Comparison of ENCODE assay signal across 17 mouse cellular contexts in genomic region chr4:74396562-74396961, GRCm38 (mm10).
DNase-seq lines count a peak whose midpoint lies in the region; ATAC-seq and TF ChIP-seq lines count a peak whose summit lies in the region.
"Had no signal": no experiment of that assay in that cellular context is flagged by ENCODE, and none has a peak within 500 bp of the region (broad histone marks: within the 10 kb centered on the region; RNA-seq: fewer than 3 reads in every experiment).

No protein-coding gene starts in this region.

- 94% methylated on average over 5 of the region's 5 CpGs for WGBS in hindbrain, postnatal 0 days

- no peak for TF ChIP-seq EP300 in CH12.LX (IDR thresholded peaks at IDR 0.05; ENCODE audit: low read length)

- in situ Hi-C loops in CH12.LX (cut with MboI; ENCODE audit: low pct_ligation_motif_present, low pct_unique_long_range_greater_than_20kb, low sequenced_read_pairs): no loop called here

- H3K9ac ChIP-seq in CH12.LX (ENCODE audit: insufficient read depth, low read depth): no peak overlapping the region
- no peak overlapping the region for H3K9ac ChIP-seq in hindbrain, postnatal 0 days (replicated peaks; ENCODE audit: low read length)
- H3K9ac ChIP-seq: hindbrain, embryonic 15.5 days; limb, embryonic 13.5 days; midbrain, embryonic 12.5 days had no signal

- no peaks in the 10 kb centered on the region for H3K79me2 ChIP-seq in CH12.LX (replicated peaks; ENCODE audit: control insufficient read depth, extremely low read depth, insufficient read depth, poor library complexity, severe bottlenecking)

- H3K27me3 ChIP-seq in CH12.LX (replicated peaks): no peaks in the 10 kb centered on the region
- H3K27me3 ChIP-seq in hindbrain, postnatal 0 days (ENCODE audit: insufficient read depth, low read length): no peaks in the 10 kb centered on the region
- H3K27me3 ChIP-seq: hindbrain, embryonic 15.5 days; limb, embryonic 13.5 days; midbrain, embryonic 12.5 days had no signal

- ATAC-seq in hindbrain, postnatal 0 days: no peak
- ATAC-seq: forebrain, embryonic 16.5 days had no signal

- peak in 1 of 2 experiments; percentile 29; a peak in 2 of 4 replicates for TF ChIP-seq CTCF in CH12.LX (conservative IDR thresholded peaks at IDR 0.05 in 1 of 2, IDR thresholded peaks at IDR 0.05 in 1 of 2; ENCODE audit: low read depth in 2 of 2, low read length in 2 of 2)
- TF ChIP-seq CTCF in hindbrain, postnatal 0 days (IDR thresholded peaks at IDR 0.05; ENCODE audit: low read depth): no peak

- TF ChIP-seq RAD21 in CH12.LX (IDR thresholded peaks at IDR 0.05; ENCODE audit: low read depth, low read length): peak; percentile 16

- DNase-seq in 3T3-L1 (ENCODE audit: low read depth, low spot score) (peak; percentile 13), CH12.LX (ENCODE audit: extremely low read depth) (peak; percentile 16), adipocyte (ENCODE audit: low spot score) (peak; percentile 4)
- DNase-seq in lung, postnatal 14 days: peak; percentile 5
- DNase-seq in frontal cortex, postnatal 14 days (ENCODE audit: low spot score in 2 of 2): no peak
- no peak for DNase-seq in hindbrain, postnatal 0 days (ENCODE audit: low spot score)
- DNase-seq in spleen, adult 18-20 months: no peak
- DNase-seq: adrenal gland, postnatal 36 days; cerebellum, adult 9-11 months; kidney, adult 8-10 months had no signal

- dilution Hi-C loops in CH12.LX (cut with MboI; ENCODE audit: extremely low pct_ligation_motif_present, extremely low pct_unique_long_range_greater_than_20kb, low sequenced_read_pairs): no loop called here

- H3K4me1 ChIP-seq in CH12.LX (ENCODE audit: control insufficient read depth in 1 of 2, insufficient read depth in 2 of 2): no peaks in the 10 kb centered on the region
- H3K4me1 ChIP-seq in hindbrain, postnatal 0 days (ENCODE audit: insufficient read depth, low read length): no peaks in the 10 kb centered on the region
- H3K4me1 ChIP-seq: embryonic facial prominence, embryonic 10.5 days; limb, embryonic 13.5 days; midbrain, embryonic 12.5 days had no signal

- no peak overlapping the region for H3K4me3 ChIP-seq in CH12.LX (replicated peaks in 1 of 3; ENCODE audit: low read depth in 2 of 3, low read length in 2 of 3, poor library complexity in 1 of 3)
- H3K4me3 ChIP-seq in hindbrain, postnatal 0 days (ENCODE audit: low read length): no peak overlapping the region
- H3K4me3 ChIP-seq: embryonic facial prominence, embryonic 10.5 days; erythroblast, embryonic 14.5 days; hindbrain, embryonic 15.5 days; limb, embryonic 13.5 days; midbrain, embryonic 12.5 days; myocyte had no signal

- peaks cover 0 to 30% of the 10 kb centered on the region in 2 experiments for H3K36me3 ChIP-seq in CH12.LX (replicated peaks in 1 of 2; ENCODE audit: control insufficient read depth in 1 of 2, insufficient read depth in 1 of 2, low read length in 1 of 2)
- peaks cover 6% of the 10 kb centered on the region; the same call in 1 of the 2 replicates for H3K36me3 ChIP-seq in hindbrain, postnatal 0 days (ENCODE audit: insufficient read depth, low read length)

- TF ChIP-seq POLR2A in CH12.LX (IDR thresholded peaks at IDR 0.05; ENCODE audit: low read depth, low read length): no peak

- H3K27ac ChIP-seq in CH12.LX (ENCODE audit: insufficient read depth, low read depth): no peak overlapping the region
- H3K27ac ChIP-seq in hindbrain, postnatal 0 days: no peak overlapping the region
- H3K27ac ChIP-seq: embryonic facial prominence, embryonic 10.5 days; hindbrain, embryonic 15.5 days; limb, embryonic 13.5 days; midbrain, embryonic 12.5 days had no signal

- no peak overlapping the region for H3K4me2 ChIP-seq in CH12.LX (ENCODE audit: insufficient read depth, low read depth, poor library complexity, severe bottlenecking)
- H3K4me2 ChIP-seq in hindbrain, postnatal 0 days (ENCODE audit: low read depth, low read length): no peak overlapping the region
- H3K4me2 ChIP-seq: hindbrain, embryonic 15.5 days; limb, embryonic 13.5 days; midbrain, embryonic 12.5 days had no signal

- no peaks in the 10 kb centered on the region for H3K9me3 ChIP-seq in CH12.LX (replicated peaks; ENCODE audit: low read length)
- no peaks in the 10 kb centered on the region for H3K9me3 ChIP-seq in hindbrain, postnatal 0 days (ENCODE audit: low read length)
- H3K9me3 ChIP-seq: embryonic facial prominence, embryonic 10.5 days; hindbrain, embryonic 15.5 days; limb, embryonic 13.5 days; midbrain, embryonic 12.5 days had no signal

TF ChIP-seq in CH12.LX, 34 proteins besides CTCF, POLR2A, EP300 and RAD21:
- TF ChIP-seq MXI1 (IDR thresholded peaks at IDR 0.05; ENCODE audit: low read depth, low read length) (no peak), ZNF384 (IDR thresholded peaks at IDR 0.05; ENCODE audit: low read depth, low read length) (peak; percentile 92)

Comparison
In these comparisons a context has a peak if more than half of its experiments do, and no peak if none do; other contexts are left out.
1. DNase-seq: peak in 3T3-L1 (single experiment), CH12.LX (single experiment), adipocyte (single experiment) and lung, postnatal 14 days (single experiment); none in frontal cortex, postnatal 14 days (0 of 2), hindbrain, postnatal 0 days (single experiment) and spleen, adult 18-20 months (0 of 2).